Mouse (Mus musculus): ENCODE measurements around the gene Osbpl11.
"Not testable (repeated sequence)": the region's sequence is repeated elsewhere in the genome, so short reads cannot be mapped to it uniquely, and the experiment has no call there.

The Osbpl11 gene

DNA sequence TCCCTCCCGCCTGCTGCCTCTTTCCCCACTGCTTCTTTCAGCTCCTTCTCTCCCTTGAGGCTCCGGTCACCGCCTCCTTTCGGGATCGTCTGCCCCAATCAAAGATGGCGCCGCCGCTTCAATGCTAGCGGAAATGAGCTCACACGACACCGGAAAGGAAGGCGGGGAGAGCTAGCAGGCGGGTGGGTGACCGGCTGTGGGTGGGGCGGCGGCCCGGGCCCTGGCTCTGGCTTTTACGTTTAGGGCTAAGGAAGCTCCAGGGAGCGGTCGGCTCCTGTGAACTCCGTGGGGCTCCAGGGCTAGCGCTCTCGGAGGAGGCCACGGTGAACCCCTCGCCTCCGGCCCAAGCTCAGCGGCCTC, at the start of gene Osbpl11:
TSS of gene Osbpl11 (plus strand) at position 171 of the 360 bp plus-strand sequence.
- DNase-seq (ENCODE audit: low spot score in 2 of 2), result peak; percentile 96 to 97

DNA sequence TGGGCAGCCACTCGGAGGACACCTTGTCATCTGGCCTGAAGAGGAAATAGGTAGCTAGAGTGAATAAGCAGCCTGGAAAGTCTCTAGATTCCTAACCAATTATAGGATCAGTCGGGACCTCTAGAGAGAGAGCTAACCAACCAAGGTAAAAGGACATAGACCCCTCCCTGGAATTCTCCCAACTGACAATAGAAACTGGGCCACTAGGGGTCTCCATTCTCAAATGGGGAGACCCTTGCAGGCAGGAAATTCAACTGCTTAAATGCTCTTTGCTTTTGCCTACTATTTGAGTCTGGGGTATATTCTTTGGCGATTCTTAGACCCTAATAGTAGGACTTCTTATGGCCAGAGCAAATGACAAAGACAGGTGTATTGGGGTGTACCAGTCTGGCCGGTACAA, 49.7 kb upstream of the Osbpl11 start:
- DNase-seq (ENCODE audit: low spot score in 2 of 2), result no peak

DNA sequence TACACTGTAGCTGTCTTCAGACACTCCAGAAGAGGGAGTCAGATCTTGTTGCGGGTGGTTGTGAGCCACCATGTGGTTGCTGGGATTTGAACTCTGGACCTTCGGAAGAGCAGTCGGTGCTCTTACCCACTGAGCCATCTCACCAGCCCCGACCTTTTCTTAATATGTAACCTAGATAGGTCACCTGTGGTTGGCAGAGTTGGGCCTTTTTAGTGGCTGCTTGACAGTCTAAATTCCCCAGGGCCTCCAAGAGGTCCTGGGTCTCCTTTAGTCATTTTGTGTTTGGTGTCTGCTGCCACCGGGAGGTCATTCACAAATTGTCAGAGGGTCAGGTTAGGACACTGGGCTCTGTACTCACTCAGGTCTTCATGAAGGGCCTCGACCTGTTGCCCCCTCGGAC, 45.8 kb upstream of the Osbpl11 start:
- not testable (repeated sequence) for DNase-seq (ENCODE audit: low spot score in 2 of 2)

DNA sequence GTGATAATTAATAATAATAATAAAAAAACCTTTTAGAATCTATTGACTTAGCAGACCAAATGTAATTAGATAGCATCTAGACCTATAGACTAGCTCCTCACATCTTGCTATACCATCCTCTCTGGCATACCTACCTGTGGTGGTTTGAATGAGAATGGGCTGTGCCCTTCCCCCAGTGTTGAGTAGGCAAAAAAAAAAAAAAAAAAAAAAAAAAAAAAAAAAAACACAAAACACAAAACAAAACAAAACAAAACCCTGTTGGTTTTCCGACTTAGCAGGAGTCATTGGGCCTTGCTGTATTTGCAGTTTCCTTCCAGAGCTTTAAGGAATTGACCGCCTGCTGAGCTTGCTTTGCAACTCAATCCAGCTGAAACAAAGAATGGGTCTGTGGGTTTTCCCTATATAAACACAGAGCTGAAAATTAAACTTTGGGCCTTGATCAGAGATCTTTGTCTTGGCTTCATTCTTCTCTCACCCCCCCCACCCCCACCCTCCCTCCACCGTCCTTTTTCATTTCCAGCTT, 43.1 kb upstream of the Osbpl11 start:
- no peak for DNase-seq (ENCODE audit: low spot score in 2 of 2)

DNA sequence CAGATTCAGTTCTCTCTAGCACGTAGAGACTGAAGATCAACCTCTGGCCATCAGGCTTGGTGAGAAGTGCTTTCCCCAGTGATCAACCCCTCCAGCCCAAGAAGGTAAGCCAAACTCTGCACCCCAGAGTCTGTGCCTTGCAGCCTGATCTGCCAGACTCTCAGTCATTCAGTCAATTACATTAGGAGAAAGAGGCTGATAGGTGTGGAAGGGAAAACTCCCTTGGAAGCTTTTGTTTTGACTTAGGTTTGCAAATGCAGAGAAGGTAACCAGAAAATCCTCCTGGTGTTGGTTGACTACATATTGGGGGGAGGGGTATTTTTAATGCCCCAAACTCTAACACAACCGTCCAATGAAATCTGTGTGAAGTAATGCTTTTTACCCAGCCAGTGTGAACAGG, 41.4 kb upstream of the Osbpl11 start:
- DNase-seq (ENCODE audit: low spot score in 2 of 2), result no peak

DNA sequence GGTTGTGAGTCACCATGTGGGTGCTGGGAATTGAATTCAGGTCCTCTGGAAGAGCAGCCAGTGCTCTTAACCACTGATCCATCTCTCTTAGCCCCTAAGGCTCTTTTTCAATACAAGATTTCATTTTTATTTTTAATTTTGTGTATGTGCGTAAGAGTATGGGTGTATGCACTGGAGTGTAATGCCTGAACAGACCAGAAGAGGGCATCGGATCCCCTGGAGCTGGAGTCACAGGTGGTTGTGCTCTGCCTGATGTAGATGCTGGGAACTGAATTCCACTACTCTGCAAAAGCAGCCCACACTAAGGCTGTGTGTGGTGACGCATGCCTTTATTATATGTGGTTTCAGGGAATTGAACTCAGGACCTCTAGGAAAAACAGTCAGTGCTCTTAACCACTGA, 38.7 kb upstream of the Osbpl11 start:
- no peak for DNase-seq (ENCODE audit: low spot score in 2 of 2)

DNA sequence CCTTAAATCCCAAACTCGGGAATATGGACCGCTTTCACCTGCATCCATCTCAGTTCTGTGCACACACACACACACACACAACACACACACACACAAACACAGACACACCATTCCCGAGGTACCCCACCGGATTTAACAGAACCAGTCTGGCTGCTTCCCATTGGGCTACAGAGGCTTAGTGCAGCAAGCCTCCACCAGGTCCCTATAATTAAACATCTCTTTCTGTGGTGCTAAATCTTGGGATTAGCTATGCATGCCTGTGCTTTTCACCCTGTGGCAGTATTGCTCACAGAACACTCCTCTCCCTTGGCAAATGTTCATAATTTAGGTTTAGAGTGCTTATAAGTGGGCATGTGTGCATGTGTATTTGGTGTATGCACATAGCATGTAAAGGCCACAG, 36.7 kb upstream of the Osbpl11 start:
- DNase-seq (ENCODE audit: low spot score in 2 of 2), result no peak

DNA sequence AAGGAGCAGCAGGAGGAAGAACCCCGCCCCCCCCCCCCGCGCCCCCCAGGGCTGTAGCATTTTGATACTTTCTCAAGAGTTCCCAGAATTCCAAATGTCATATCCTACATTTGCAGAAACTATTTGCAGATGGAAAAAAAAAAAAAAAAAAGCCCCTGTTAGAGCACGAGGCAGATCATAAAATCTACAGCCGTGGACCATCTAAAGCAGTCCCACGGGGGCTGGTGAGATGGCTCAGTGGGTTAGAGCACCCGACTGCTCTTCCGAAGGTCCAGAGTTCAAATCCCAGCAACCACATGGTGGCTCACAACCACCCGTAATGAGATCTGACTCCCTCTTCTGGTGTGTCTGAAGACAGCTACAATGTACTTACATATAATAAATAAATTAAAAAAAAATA, 34.0 kb upstream of the Osbpl11 start:
- DNase-seq (ENCODE audit: low spot score in 2 of 2), result not testable (repeated sequence)

DNA sequence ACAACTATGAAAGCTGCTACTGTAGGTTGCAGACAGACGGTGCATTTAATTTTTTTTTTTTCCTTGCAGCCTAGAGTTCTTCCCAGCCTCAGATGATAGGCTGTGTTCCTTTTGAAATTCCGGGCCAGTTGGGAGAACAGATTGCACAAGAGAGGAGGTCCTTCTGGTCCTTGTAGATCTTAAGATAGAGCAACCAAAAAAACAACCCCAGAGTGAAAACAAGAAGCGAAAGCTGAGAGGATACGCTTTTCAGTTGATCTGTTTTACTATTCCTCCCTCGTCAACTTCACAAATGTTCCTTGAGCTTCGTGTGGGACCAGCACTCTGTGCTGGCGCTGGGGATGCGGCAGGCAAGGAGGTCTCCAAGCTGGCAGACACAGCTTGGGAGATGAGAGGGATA, 33.3 kb upstream of the Osbpl11 start:
- DNase-seq (ENCODE audit: low spot score in 2 of 2), result peak; percentile 54 to 78

DNA sequence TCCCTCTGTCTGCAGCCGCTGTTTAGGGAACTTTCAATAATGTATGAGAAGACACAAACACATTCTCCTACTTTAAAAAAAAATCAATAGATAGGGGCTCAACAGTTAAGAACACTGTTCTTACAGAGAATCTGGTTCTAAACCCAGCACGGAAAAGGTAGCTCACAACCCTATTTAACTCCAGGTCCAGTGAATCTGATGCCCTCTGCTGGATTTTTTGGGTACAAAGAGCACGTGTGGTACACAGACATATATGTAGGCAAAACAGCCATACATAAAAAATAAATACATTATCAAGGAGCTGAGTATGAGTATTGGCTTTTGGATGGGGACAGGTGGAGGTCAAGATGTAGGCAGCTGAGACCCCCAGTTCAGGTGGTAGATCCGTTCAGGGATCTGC, 29.9 kb upstream of the Osbpl11 start:
- peak in 1 of 2 experiments; percentile 48 for DNase-seq (ENCODE audit: low spot score in 2 of 2)

DNA sequence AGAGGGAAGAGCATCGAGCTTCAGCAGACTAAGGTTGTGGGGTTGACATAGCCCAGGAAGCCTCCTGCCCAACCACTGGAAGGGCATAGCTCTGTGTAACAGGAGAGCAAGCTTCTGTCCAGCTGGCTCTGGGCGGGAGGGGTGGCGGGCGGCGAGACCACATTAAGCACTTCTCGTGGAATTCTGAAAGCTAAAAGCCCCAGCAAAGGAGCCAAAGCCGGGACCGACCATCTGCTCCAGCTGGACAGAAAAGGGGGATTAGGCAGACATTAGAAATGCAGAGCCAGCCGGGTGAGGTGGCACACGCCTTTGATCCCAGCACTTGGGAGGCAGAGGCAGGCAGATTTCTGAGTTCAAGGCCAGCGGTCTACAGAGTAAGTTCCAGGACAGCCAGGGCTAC, 26.9 kb upstream of the Osbpl11 start:
- no peak for DNase-seq (ENCODE audit: low spot score in 2 of 2)

DNA sequence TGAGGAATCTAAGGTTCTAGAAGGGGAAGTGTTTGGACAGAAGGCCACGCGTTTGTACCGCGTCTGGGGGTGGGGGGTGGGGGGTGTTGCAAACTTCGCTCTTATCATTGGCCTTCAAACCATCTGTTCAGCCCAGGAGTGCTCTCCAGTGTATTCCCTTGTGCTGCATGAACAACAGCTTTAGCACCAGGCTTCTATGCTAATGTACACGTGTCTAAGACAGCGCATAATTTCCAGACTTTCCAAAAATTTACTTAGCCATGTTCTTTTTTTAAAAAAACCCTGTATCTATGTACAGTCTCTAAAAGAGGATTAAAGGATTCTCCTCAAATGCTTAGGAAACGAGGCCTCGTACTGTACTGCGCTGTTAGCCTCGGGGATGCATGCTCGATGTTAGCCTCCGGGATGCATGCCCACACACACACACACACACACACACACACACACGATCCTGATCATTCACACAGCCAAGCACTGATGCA, 26.2 kb upstream of the Osbpl11 start:
- peak in 1 of 2 experiments; percentile 27 for DNase-seq (ENCODE audit: low spot score in 2 of 2)

DNA sequence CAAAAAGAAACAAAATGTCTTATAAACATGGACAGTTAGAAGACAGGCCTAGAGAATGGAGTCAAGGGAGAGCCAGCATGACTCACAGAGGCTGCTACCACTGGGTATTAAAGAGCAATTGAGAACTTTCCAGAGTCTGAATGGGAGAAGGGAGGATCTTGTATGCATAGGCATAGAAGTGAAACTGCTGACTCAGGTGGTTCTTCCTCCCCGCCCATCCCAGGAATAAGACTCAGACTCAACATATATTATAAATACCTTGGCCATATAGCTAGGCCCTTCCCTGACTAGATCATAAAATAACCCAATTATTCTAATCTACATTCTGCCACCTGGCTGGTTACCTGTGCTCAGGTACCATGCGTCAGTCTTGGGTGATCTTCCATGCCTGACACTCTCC, 25.5 kb upstream of the Osbpl11 start:
- DNase-seq (ENCODE audit: low spot score in 2 of 2), result no peak

DNA sequence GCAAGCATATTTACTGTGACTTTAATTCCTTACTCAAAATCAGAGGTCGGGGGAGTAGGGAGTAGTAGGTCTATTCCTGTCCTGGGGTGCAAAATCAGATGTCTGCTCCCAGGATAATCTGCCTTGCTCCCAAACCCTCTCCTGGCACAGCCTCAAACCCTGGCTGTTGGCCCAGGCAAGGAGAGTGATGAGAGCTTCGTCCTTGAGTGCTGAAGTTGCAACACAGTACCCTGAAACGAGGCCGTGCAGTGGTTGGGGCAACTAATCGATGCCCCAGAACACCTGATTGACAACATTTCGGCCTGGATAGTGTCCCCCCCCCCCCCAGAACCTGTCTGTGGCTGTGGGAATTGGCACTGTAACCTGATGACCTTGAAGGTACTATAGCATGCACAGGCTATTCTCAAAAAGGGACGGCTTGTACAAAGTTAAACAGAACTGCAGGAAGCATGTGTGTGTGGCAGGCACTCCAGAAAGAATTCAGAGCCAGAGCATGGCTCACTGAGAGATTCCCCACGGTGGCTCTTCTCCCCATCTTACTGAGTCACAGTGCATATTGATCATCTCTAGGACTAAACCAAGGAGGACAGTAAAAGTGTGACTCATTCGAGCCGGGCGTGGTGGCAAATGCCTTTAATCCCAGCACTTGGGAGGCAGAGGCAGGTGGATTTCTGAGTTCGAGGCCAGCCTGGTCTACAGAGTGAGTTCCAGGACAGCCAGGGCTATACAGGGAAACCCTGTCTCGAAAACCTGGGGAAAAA, 21.4 kb upstream of the Osbpl11 start:
- DNase-seq (ENCODE audit: low spot score in 2 of 2), result no peak

DNA sequence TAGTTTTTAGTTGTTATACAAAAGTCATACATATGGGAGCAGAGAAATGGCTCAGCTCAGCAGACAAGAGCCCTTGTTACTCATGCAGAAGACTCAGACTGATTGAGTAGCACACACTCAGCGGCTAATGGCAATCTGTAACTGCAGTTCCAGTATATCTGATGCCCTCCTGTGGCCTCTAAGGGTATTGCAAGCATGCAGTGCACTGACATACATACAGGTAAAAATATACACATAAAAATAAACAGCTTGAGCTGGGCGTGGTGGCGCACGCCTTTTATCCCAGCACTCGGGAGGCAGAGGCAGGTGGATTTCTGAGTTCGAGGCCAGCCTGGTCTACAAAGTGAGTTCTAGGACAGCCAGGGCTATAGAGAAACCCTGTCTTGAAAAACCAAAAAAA, 18.6 kb upstream of the Osbpl11 start:
- not testable (repeated sequence) for DNase-seq (ENCODE audit: low spot score in 2 of 2)

DNA sequence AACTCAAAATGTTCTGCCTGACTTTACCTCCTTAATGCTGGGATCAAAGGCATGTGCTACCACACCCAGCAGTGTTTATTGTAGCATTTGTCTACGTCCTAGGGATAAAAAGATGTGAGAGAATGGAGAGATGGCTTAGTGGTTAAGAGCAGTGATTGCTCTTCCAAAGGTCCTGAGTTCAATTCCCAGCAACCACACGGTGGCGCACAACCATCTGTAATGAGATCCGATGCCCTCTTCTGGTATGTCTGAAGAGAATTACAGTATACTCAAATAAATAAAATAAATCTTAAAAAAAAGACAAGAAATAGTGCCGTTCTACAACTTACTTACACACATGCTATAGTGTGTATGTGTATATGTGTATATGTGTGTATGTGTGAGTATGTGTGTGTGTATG, 17.3 kb upstream of the Osbpl11 start:
- no peak for DNase-seq (ENCODE audit: low spot score in 2 of 2)

DNA sequence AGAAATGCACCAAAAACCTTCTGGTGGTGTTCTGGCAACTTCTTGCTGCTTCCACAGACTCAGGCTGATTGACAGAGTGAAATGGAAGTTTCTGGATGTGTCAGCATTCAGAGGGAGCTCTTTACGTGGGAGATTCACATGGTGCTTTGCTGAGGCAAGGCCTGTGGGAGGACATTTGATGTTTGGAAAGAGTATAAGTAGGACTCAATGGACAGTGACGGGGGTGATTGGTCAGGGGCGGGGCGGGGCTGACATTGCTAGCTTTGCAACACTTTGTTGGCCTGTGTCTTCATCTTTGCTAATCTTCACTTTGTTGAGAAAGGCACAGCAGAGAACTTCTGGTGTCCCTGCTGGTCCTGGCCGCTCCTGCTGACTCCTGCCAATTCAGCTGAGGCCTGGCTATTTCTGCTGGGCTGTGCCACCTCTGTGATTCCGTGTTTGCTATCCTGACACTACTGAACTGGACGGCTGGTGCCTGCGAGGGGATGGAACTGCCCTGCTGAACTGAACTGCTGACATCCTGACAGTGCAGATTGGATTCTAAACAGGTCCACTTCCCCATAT, 15.3 kb upstream of the Osbpl11 start:
- DNase-seq (ENCODE audit: low spot score in 2 of 2), result no peak

DNA sequence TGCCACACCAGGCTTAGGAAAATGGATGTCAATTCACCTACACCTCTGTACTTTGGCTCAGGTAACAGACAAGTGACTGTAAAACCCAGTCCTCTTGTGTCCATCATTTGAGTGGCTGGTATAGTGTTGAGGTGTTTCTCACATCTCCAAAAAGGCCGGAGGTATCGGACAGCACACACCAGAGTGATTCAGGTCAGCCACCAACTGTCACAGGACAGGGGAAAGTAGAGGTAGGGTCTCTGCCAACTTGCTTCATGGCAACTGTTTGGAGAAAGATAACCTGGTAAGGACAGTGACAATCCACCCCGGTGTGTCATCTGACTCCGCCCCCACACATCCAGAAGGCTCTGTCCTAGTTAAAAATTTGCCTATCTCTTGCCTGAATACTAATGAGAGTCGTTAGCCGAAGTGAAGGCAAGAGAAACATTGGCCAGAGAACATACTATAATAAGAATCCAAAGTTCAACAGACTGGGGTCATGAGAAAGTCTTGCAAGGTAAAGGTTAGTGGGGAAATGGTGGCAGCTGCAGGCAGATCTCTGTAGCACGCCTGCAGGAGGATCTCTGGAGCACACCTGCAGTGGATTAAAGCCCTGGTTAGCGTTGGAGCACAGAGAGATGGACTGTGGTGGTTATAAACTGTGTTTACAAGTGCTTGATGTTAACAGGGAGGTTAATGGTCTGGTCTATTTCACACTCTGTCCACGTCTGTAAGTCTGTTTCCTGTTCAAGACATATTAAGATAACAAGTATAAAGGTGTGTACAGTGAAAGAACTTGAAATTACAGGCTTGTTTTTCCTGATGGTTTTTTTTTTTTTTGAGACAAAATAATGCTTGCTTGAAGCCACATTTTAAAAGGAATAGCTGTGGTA, 13.9 kb upstream of the Osbpl11 start:
- DNase-seq (ENCODE audit: low spot score in 2 of 2), result no peak

DNA sequence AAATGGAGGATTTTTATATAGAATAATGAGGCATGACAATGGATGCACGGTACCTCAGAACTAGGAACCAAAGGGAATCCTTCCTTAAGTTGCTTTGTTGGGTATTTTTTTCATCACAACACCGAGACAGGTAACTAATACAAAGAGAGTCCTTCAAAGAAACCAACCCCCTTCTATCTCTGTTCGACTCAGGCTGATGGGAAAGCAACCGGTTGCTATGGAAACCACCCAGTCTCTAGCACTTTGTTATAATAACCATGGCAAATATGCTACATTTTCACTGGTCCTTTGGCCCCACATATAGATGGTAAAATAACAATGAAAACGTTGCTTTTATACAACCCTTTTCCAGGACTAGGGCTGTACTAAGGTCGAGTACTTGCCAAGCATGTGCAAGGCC, 13.1 kb upstream of the Osbpl11 start:
- no peak for DNase-seq (ENCODE audit: low spot score in 2 of 2)

DNA sequence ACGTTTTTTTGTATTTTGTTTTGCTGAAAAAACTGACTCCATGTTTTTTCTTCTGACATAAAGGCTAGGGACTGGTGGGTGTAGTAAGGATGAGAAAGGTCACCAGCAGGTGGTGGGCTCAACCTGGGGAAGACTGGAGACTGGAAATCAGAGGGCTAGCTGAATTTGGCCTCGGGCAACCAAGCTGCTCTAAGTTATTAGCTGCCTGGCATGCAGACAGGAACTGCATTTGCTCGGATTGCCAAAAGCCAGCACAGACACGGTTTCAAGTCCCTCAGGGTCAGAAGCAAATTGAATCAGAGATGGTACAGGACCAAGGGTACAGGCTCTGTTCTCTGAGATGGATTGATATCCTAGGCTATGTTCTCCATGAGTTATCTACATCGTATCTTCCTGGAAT, 11.7 kb upstream of the Osbpl11 start:
- DNase-seq (ENCODE audit: low spot score in 2 of 2), result no peak

DNA sequence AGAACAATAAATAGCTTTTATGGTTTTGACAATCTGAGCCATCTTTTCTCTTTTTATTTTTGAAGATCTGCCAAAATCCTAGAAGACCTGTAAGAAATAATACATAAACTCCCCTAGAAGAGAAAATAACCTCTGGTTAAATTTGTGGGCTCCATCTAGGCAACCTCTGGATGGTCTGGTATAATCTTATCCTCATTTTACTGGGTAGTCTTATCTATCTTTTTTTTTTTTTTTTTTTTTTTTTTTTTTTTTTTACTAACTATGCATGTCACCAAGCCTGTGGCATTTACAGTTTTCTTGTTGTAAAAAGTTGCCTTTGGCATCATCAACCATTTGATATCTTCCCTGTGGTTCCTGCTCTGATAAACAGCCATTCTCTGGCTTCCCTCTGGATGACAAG, 10.2 kb upstream of the Osbpl11 start:
- DNase-seq (ENCODE audit: low spot score in 2 of 2), result no peak

DNA sequence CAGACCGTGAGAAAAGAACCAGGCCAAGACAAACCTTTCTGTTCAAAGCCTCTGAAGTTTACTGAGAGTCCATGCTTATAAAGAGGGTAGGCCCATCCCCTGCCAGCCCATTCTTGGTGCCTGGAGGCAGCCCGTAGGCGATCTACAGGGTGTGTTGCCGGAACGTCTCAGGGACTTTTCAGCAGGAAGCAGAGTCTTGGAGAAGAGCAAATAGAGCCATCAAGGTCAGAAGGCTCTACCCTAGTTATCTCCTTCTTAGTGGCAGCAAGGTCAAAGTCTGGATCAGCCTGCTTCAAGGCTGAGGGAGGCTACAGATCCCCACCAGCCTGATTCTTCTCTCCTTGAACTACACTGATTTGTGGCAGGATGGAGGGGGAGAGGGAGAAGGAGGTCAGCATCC, 8.0 kb upstream of the Osbpl11 start:
- DNase-seq (ENCODE audit: low spot score in 2 of 2), result not testable (repeated sequence)

Data from frontal cortex, postnatal 36 days (tissue).